9 mouse cellular contexts compared by ENCODE assay signal in genomic region chrX:94636911-94637310, GRCm38 (mm10). TPM values are rescaled to one million over a fixed set of nuclear protein-coding genes. Genes with fewer than 3 reads are reported as not detected.
A peak's percentile ranks its signal among the peaks of the same experiment; 100 is the strongest.
DNase-seq lines count a peak whose midpoint lies in the region; ATAC-seq and TF ChIP-seq lines count a peak whose summit lies in the region.
"Had no signal": no experiment of that assay in that cellular context is flagged by ENCODE, and none has a peak within 500 bp of the region (broad histone marks: within the 10 kb centered on the region; RNA-seq: fewer than 3 reads in every experiment).

No protein-coding gene starts in this region.

- H3K9me3 ChIP-seq in ES-E14 (ENCODE audit: control insufficient read depth, insufficient read depth, low read depth, low read length): no peaks in the 10 kb centered on the region
- H3K9me3 ChIP-seq in hindbrain, embryonic 12.5 days (replicated peaks): no peaks in the 10 kb centered on the region

- 77% methylated on average over 8 of the region's 8 CpGs for WGBS in hindbrain, embryonic 12.5 days

- ATAC-seq in hindbrain, embryonic 12.5 days (ENCODE audit: low FRiP score): no peak
- ATAC-seq in megakaryocyte progenitor cell, adult 5-6 weeks (replicated peaks; ENCODE audit: poor library complexity): peak; percentile 54

- peaks cover 10% of the 10 kb centered on the region; the same call in 1 of the 2 replicates for H3K27me3 ChIP-seq in hindbrain, embryonic 12.5 days

- H3K4me3 ChIP-seq in ES-E14 (ENCODE audit: insufficient read depth in 1 of 2, low read depth in 1 of 2, low read length in 2 of 2, poor library complexity in 1 of 2, severe bottlenecking in 1 of 2): peak overlapping the region; percentile 77 to 96
- H3K4me3 ChIP-seq in hindbrain, embryonic 12.5 days: peak overlapping the region; percentile 59

- no peak overlapping the region for H3K27ac ChIP-seq in ES-E14 (ENCODE audit: insufficient read depth, low read depth, low read length, poor library complexity, severe bottlenecking)
- no peak overlapping the region for H3K27ac ChIP-seq in hindbrain, embryonic 12.5 days

- in situ Hi-C loops in ES-E14 (cut with MboI; ENCODE audit: low sequenced_read_pairs in 2 of 2, unreplicated experiment in 2 of 2): no loop called here

- H3K4me2 ChIP-seq in hindbrain, embryonic 12.5 days (replicated peaks): peak overlapping the region; percentile 53

- DNase-seq in cerebellum, adult 9-10 months: peak; percentile 6
- no peak for DNase-seq in cerebellum, adult 9-11 months
- DNase-seq in ES-E14 (ENCODE audit: low read depth, low spot score) (no peak), adipocyte (ENCODE audit: low spot score) (no peak)
- no peak for DNase-seq in frontal cortex, postnatal 36 days (ENCODE audit: low spot score in 2 of 2)
- no peak for DNase-seq in thymus, adult 18-20 months
- DNase-seq: gastrocnemius, postnatal 25 days had no signal

- H3K4me1 ChIP-seq in ES-E14 (ENCODE audit: control insufficient read depth in 2 of 2, insufficient read depth in 2 of 2, low read length in 2 of 2, poor library complexity in 1 of 2): no peaks in the 10 kb centered on the region
- H3K4me1 ChIP-seq in hindbrain, embryonic 12.5 days: peaks cover 2% of the 10 kb centered on the region; the same call in 1 of the 2 replicates

- H3K36me3 ChIP-seq in ES-E14 (ENCODE audit: control insufficient read depth, insufficient read depth, low read length, poor library complexity, severe bottlenecking): no peaks in the 10 kb centered on the region
- no peaks in the 10 kb centered on the region for H3K36me3 ChIP-seq in hindbrain, embryonic 12.5 days

- no peak overlapping the region for H3K9ac ChIP-seq in ES-E14 (ENCODE audit: insufficient read depth, low read depth, low read length, poor library complexity, severe bottlenecking)
- no peak overlapping the region for H3K9ac ChIP-seq in hindbrain, embryonic 12.5 days

TF ChIP-seq in ES-E14, 5 proteins besides CTCF, POLR2A, EP300 and RAD21:
- TF ChIP-seq HCFC1 (IDR thresholded peaks at IDR 0.05; ENCODE audit: borderline replicate concordance, insufficient read depth, low read length) (no peak), ZC3H11A (IDR thresholded peaks at IDR 0.05; ENCODE audit: borderline replicate concordance, low read depth, low read length) (no peak), MAFK (IDR thresholded peaks at IDR 0.05; ENCODE audit: insufficient read depth, low read depth, low read length) (no peak), ZNF384 (IDR thresholded peaks at IDR 0.05; ENCODE audit: low read depth, low read length) (no peak), CHD2 (IDR thresholded peaks at IDR 0.05; ENCODE audit: low read depth, low read length) (no peak)

RNA-seq across cellular contexts. Expression of gene Gspt2, which starts 1.0 kb away (rescaled TPM):
- 5.6 and 7.0 TPM in 2 replicates for total RNA-seq in ES-E14 (2012; rRNA removed)
- 11.7 and 12.7 TPM in 2 replicates for polyA plus RNA-seq in hindbrain, embryonic 12.5 days (2016; fragmentation: Nextera tagmentation; extraction: Ambion mirVana)
- total RNA-seq in megakaryocyte progenitor cell, adult 5-6 weeks (2015): 11.9 and 13.1 TPM in 2 replicates
- 10.5 and 13.9 TPM in 2 replicates for total RNA-seq in megakaryocyte progenitor cell, adult 5-6 weeks (2017)
